Mouse (Mus musculus): ENCODE results near the gene Abca7.
A peak's percentile ranks its signal among the peaks of the same experiment; 100 is the strongest.
"Not testable (repeated sequence)": the region's sequence is repeated elsewhere in the genome, so short reads cannot be mapped to it uniquely, and the experiment has no call there.

Abca7 gene

DNA sequence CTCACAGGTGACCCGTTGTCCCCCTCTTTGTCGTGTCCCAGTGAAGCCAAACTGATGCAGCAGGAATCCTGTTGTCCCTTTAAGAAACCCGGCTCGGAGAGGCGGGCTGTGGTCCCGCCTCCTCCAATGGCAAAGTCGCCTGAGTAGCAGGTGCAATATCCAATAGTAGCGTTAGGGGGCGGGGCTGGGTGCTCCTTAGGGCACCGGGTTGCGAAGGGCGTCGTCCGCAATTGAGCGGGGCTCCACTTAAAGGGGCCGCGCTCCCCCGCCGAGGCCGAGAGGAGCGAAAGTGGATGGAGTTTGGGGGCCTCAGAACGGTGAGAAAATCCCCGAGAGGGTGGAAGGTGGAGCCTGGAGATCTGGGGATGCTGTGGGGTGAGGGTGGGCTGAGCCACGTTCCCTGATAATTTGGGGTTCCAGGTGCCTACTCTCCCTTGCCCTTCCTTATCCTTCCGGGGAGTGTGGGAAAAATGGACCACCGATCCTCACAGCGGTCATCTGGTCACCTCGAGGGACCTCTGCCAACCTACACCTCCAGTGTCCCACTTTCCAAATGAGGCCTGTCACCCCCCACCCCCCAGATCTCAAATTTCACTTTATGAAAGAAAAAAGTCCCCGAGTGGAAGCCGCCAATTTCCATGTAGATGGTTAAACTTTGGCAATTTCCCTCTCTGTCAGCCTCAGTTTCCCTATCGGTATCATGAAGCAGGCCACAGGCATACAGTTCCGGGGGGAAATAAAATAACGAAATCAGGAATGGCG lies at the start of gene Abca7:
TSS of gene Abca7 (plus strand) at position 223 of the 762 bp plus-strand sequence.
- DNase-seq (ENCODE audit: low spot score) = peak; percentile 93

DNA sequence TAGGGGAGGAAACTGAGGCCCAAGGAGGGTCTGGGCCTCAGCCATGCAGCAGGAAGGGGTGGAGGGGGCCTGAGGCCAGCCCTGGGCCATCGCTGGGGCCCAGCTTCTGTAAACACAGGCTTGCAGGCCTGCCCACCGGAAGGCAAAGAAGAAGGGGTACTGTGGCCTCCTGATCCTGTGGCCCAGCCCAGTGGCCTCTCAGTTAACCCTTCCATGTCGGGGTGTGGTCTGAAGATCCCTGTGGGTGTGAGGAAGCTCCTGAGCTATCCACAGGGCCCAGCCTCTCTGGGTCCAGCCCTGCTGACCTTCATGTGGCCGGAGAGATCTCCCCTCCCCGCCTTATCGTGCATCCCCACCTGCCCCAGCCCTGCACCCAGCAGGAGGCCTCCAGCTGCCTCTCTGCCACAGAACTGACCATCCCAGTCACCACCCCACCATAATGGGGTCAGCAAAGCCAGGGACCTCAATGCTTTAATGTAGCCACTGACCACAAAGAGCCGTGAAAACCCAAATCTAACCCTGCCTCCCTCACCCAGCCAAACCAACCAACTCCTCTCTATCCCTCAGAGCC lies 49.5 kb upstream of the Abca7 start:
- DNase-seq (ENCODE audit: low spot score) = no peak

DNA sequence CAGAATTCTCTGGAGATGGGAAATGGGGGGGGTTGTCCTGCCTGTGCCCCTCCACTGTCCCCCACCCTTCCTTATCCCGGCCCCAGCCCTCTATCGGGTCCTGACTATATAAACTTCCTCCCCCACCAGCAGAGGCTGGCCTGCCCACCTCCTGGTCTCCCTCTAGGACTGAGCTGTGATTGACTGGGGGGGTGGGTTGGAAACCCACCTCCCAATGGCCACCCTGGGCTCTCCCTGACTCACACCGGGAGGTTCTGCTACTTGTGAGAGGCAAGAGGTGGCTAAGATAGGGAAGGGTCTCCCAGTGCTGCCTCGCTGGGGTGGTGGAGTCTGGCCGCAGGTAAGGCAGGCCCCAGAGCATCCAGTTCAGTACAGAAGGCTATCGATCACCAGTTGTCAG lies 48.8 kb upstream of the Abca7 start:
- DNase-seq (ENCODE audit: low spot score) = no peak

DNA sequence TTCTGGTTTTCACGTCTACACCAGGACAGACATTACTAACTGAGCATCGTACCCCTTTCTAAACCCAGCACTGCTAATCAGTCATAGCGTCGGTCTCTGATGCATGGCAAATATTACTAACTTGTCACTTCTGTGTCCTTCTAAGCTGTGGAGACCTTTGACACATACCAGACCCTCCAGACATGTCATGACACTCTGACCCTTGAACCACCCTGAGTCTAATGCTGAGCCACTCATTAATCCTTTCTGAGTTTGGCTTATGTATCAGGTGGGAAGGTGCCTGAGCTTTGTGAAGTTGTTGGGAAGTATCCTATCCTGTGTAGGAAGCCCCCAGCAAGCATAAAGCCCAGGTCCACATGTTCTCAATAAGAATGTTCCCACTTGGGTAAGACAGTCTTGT lies 46.4 kb upstream of the Abca7 start:
- DNase-seq (ENCODE audit: low spot score) = no peak

DNA sequence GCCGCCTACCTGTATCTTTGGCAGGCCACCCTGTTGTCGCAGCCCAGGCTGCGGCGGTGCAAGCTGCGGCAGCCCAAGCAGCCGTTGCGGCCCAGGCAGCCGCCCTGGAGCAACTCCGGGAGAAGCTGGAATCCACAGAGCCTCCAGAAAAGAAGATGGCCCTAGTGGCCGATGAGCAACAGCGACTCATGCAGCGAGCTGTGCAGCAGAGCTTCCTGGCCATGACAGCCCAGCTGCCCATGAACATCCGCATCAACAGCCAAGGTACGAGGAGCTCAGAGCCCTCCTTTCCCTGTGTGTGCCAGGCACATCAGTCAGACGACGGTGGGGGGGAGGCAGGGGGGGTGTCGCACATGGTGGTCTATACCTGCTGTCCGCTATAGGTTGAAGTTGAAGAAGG lies 45.6 kb upstream of the Abca7 start:
- no peak for DNase-seq (ENCODE audit: low spot score)

DNA sequence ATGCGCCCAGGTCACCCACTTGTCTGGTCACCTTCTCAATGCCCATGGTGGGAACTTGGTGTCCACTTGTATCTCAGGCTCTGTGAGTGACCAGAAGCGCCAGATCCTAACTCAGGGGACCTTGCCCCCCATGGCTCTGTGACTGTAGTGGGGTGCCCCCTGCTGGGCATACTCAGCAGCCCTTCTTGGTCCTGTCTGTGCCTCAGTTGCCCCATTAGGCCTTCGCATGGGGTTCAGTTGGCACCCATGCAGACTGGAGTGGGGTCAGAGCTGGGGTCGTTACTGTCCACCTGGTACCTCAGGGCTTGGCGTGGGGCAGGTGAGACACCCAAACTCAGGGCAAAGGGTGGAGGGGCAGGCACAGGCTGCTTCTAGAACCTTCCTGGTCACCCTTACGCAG lies 42.3 kb upstream of the Abca7 start:
- DNase-seq (ENCODE audit: low spot score) = no peak

DNA sequence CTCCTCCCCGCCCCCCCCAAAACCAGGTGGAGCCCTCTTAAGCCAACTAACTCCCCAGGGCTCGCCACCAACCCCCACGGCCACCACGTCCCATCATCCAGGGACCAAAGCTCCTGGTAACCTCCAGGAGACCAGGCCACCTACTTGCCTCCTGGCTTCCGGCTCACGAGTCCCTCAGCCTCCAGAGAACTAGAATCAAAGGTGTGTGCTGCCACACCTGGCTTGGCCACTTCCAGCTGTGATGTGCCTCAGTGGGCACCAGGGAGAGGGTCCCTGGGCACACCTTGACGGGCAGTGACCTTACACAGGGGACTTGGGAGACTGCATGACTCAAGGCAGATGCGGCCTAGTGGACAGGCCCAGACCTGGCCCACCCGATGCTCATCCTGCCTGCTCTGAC lies 40.6 kb upstream of the Abca7 start:
- no peak for DNase-seq (ENCODE audit: low spot score)

DNA sequence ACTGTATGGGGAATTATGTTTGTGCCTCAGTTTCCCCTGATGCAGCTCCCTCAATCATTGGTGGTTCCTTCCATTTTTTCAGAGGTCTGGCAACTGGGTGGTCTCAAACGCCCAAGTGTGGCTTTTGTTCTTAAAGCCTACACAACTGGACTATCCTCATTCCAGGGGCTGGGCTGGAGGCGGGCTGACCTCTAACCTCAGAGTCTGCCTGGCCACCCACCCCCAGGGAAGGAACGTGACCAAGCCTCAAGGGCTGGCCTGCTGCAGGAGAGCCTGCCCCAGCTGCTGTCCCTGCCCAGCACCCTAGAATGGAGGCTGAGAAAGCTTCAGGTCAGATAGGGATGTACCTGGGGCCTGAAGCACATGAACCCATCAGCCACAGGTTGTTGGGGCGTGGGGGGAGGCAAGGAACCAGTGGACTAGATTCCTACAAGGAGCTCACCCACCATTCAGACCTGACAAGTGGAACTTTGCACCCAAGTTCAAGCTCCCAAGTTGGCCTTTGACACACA lies 39.6 kb upstream of the Abca7 start:
- DNase-seq (ENCODE audit: low spot score) = no peak

DNA sequence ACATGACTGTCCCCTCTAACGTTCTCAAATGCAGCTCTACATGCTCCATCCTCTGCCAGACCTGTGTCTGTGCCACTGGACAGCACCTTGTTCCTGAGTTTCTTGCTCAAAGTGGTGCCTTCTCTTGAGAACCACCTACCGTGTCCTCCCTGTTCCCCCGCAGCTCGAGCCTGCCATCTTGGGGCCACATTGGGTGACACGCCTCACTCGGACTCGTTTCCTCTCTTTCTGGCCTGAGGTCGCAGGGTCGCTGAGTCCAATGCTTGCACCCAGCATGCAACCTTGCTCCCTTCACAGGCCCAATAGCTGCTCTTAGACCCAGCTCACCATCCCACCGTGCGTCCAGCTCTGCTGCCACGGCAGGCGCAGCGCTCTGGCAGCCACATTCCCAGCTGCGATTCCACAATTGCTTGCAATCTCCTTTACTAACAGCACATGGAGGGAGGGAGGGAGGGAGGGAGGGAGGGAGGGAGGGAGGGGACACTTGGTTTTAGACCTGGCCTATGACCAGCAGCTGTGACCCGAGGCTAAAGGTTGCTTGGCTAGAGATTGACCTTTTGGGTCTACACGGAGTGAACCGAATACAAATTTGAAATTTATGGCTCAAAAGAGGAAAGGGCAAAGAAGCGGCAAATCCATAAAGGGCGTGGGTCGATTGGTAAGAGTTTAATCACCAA lies 38.0 kb upstream of the Abca7 start:
- DNase-seq (ENCODE audit: low spot score) = no peak

DNA sequence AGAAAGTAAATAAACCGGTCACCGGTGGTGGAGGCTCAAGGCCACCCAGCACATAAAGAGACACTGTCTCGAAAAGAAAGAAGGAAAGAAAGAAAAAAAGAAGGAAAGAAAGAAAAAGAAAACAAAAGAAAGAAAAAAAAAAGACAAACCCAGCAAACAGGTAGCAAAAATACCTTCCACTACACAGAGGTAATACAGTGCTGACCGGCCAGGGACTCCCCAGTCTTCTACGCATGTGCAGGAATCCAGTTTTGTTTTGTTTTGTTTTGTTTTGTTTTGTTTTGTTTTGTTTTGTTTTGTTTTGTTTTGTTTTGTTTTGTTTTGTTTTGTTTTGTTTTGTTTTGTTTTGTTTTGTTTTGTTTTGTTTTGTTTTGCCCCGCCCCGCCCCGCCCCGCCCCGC lies 36.9 kb upstream of the Abca7 start:
- not testable (repeated sequence) for DNase-seq (ENCODE audit: low spot score)

DNA sequence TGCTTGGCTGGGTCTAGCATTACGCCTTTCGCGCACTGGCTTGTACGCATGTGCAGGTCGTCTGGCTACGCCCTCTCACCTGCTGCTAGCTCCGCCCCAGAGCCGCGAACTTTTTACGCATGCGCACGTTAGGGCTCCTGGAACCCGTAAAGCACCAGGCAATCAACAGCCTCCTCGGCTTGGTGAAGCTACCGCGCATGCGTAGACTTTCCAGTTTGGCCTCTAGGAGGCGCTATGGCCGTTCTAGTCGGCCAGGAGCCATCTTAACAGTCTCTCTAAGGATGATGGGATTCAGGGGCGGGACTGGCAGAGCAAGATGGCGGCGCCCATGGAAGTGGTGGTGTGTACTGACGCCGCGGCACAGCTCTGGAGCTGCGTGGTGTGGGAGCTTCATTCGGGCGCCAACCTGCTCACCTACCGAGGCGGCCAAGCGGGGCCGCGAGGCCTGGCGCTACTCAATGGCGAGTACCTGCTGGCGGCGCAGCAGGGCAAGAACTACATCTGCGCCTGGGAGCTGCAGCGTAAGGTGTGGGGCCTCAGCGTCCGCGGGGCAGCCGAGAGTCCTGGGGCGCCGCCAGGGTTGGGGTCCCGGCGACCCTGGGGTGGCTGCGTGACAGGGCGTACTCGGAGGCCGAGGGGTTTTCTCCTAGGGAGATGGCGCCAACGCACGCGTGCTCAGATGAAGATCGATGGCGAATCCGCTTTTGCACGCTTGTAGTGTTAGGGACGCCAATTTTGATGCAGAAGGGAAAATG lies 36.3 kb upstream of the Abca7 start, which contains the start of gene Wdr18:
TSS of gene Wdr18 (plus strand) at position 306 of the 755 bp plus-strand sequence.
- peak; percentile 99 for DNase-seq (ENCODE audit: low spot score)

DNA sequence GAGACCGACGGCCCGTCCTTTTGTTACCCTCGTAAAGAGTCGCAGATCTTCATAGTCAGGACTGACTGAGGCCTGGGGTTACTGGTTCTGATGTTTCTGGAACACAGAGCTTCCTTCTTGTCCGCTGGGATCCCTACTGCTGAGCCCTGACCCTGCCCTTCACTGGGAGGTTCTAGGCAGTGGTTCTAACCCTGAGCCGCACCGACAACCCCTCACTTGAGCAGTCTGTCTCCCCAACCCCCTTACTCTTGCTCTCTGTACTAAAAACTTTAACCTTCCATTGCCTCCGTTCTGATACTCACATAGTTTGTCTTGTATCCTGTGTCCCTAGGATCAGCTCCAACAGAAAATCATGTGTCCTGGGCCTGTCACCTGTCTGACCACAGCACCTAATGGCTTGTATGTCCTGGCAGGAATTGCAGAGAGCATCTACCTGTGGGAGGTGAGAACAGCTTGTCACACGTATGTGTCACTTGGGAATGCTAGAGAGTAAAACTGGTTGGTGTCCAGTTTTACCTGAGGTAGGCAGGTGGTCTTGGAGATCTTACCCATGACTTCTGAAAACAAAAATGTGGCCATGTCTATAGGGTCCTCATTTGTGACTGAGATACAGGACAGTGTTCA lies 35.5 kb upstream of the Abca7 start:
- no peak for DNase-seq (ENCODE audit: low spot score)

DNA sequence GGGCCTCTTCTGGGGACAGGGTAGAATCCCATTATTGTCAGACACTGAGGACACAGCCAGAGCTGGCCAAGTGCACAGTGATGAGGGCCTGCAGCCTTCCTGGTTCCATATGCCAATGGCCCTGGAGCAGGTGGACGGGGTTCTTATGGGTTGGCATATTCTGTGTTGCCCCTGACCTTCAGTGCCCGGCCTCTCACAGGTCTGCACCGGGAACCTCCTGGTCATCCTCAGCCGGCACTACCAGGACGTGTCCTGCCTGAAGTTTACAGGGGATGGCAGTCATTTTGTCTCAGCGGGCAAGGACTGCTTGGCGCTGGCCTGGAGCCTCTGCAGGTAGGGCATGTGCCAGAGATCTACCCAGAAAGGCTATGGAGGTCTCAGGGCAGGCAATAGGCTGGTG lies 31.6 kb upstream of the Abca7 start:
- DNase-seq (ENCODE audit: low spot score) = no peak

DNA sequence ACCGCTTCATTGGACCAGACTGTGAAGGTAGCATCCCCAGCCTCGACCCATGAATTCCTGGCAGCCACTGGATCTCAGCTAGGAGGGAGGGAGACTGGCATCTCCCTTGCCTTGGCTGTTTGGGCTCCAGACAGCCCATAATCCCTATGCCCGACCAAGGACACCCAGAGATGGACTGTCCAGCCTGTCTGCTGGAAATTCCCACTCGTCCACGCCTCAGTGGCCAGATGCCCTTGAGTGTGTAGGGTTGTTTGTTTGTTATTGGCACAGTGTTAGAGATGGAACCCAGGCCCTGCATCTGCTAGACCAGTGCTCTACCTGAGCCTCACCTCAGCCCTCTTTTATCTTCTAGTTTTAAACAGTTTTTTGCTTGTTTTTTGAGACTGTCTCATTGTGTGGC lies 31.0 kb upstream of the Abca7 start:
- no peak for DNase-seq (ENCODE audit: low spot score)

DNA sequence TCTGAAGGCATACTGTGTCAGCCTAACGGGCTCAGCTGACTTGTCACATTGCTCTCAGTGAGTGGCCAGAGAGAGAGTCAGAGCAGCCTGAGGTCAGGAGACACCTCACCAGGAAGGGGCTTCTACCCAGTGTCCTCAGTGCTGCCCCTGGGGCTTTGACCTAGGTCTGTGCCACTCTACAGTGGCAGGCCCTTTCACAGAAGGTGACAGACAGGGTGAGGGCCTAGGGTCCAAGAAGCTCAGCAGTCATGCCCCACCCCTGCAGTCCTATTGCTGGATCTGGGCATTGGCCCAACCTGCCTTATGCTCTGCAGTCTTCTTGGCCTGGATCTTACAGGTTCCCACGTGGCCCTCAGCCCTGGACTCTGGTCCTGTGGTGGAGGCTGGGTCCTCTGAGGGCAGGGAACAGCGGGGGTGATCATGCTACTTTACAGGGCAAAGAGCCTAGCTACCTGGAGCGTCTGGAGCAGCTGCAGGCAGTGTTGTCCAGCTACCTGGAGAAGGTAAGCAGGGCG lies 29.4 kb upstream of the Abca7 start:
- no peak for DNase-seq (ENCODE audit: low spot score)

DNA sequence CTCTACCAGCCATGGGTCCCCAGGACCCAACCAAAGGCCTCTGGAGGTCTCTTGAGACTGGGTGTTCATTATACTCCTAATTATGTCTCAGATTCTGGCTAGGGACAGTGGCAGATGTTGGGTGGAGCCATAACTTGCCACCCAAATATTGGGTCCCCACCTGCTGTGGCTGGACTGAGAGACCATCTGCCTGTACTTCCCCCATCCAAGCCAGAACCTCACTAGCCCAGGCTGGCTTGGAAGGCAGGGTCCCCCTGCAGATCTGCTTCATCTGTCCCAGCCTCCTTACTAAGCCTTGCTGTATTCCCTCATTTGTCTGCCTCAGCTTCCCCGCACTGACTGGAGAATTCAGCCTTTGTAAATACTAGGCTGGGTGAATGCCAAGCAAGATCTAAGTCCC lies 28.1 kb upstream of the Abca7 start:
- DNase-seq (ENCODE audit: low spot score) = no peak

DNA sequence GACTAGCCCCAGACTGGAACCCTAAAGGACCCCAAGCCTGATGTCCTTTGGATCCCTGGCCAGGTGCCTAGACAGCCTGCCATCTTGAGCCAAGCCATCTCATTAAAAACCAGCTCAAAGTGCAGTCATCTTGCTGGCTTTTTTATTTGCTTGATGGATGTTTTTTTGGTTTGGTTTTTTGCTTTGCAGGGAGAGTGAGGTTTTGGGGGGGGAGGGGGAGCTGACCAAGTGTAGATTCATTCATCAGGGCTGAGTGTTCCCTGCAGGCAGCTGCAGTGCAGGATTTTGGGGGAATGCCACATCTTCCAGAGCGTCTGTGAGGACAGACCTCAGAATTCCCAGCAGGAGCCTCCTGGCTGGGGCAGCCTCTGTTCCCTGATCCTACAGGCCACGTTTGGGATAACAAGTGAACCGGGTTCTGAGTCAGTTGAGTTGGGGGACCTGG lies 27.1 kb upstream of the Abca7 start:
- DNase-seq (ENCODE audit: low spot score) = no peak

DNA sequence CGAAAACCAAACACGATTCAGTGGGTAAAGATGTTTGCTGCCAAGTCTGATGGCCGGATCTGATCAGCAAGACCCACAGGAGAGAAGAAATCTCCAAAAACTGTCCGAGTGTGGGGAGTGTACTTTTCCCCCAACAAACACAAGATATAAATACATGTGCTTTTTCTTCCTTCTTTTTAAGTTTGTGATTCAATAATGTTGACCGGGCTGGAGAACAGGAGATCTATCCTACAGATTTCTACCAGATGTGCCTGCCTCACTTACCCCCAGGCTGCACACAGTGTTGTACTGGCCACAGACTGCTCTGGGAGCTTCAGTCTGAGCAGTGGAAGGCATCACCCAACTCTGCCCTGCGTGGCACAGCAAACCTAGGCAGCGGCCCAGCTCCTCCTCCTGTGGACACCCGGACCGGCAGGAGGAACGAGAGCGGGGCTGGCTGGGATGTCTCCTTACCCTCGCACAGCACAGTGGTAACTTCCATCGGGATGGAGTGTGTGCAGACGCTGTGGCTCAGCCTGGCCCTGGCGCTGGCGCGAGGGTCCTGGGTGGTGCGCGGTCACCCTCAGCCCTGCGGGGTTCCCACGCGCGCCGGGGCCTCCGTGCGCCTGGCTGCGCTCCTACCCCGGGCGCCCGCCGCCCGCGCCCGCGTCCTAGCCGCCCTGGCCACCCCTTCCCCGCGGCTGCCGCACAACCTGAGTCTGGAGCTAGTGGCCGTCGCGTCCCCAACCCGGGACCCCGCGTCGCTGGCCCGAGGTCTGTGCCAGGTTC lies 25.7 kb upstream of the Abca7 start, which contains the start of gene Grin3b:
TSS of gene Grin3b (plus strand) at position 301 of the 768 bp plus-strand sequence.
- no peak for DNase-seq (ENCODE audit: low spot score)

DNA sequence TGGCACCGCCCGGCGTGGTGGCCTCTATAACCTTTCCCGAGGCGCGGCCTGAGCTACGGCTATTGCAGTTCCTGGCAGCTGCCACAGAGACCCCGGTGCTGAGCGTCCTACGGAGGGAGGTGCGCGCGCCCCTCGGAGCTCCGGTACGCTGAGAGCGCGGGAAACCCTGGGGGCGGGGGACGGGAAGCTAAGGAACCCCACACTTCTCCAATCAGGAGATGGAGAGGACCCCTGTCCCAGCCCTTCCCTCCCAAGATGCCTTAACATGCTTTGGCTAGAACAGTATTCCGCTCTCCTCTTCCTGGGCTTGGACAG lies 25.2 kb upstream of the Abca7 start:
- no peak for DNase-seq (ENCODE audit: low spot score)

DNA sequence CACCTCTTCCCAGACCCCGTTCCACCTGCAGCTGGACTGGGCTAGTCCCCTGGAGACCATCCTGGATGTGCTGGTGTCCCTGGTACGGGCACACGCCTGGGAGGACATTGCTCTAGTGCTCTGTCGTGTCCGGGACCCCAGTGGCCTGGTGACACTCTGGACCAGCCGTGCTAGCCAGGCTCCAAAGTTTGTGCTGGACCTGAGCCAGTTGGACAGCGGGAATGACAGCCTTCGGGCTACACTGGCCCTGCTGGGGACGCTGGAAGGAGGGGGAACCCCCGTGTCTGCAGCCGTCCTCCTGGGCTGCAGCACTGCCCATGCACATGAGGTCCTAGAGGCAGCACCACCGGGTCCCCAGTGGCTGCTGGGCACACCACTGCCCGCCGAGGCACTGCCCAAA lies 23.5 kb upstream of the Abca7 start:
- no peak for DNase-seq (ENCODE audit: low spot score)

DNA sequence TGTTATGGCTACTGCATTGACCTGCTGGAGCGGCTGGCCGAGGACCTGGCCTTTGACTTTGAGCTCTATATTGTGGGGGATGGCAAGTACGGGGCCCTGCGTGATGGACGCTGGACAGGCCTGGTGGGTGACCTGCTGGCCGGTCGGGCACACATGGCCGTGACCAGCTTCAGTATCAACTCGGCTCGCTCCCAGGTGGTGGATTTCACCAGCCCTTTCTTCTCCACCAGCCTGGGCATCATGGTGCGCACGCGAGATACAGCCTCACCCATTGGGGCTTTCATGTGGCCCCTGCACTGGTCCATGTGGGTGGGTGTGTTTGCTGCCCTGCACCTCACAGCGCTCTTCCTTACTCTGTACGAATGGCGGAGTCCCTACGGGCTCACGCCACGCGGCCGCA lies 22.2 kb upstream of the Abca7 start:
- DNase-seq (ENCODE audit: low spot score) = no peak
